Mouse (Mus musculus) forebrain, embryonic 14.5 days (tissue): ENCODE results near the gene Taar7d. TPM values are rescaled to one million over a fixed set of nuclear protein-coding genes. Genes with fewer than 3 reads are reported as not detected.

Source experiments
- ATAC-seq: fragments of 200-750 bp; cut with Nextera tagmentation; 2 replicates; pipeline ENCODE4 v1.8.0; 2017; ENCODE audit warnings: mild to moderate bottlenecking, moderate library complexity
- DNase-seq: peaks from one replicate; pipeline ENCODE4 v3.0.0-alpha.2; 2015; ENCODE audit warnings: low spot score
- H3K27ac ChIP-seq: fragments of 300-500 bp; sonication (generic); 2 replicates; pipeline ENCODE4 v1.5.1; 2014; ENCODE audit warnings: low read depth, mild to moderate bottlenecking, control low read depth, low read length, moderate library complexity
- H3K27me3 ChIP-seq: fragments of 300-500 bp; sonication (generic); replicated peaks from 2 replicates; pipeline ENCODE4 v1.6.1; 2014; ENCODE audit warnings: low read length, control low read depth, mixed read lengths; ENCODE audit not compliant: control insufficient read depth, insufficient read depth
- H3K36me3 ChIP-seq: fragments of 300-500 bp; sonication (generic); 2 replicates; pipeline ENCODE4 v1.6.1; 2014; ENCODE audit warnings: low read length, control low read depth; ENCODE audit not compliant: control insufficient read depth, insufficient read depth
- H3K4me1 ChIP-seq: fragments of 300-500 bp; sonication (generic); 2 replicates; pipeline ENCODE4 v1.6.1; 2014; ENCODE audit warnings: antibody characterized with exemption, low read length, control low read depth; ENCODE audit not compliant: control insufficient read depth, insufficient read depth
- H3K4me2 ChIP-seq: fragments of 300-500 bp; sonication (generic); 2 replicates; pipeline ENCODE4 v1.6.1; 2014; ENCODE audit warnings: mild to moderate bottlenecking, control low read depth, low read length
- H3K4me3 ChIP-seq: fragments of 300-500 bp; sonication (generic); 2 replicates; pipeline ENCODE4 v1.5.1; 2014; ENCODE audit warnings: low read depth, low read length, control low read depth
- H3K9ac ChIP-seq: fragments of 300-500 bp; sonication (generic); 2 replicates; pipeline ENCODE4 v1.6.1; 2014; ENCODE audit warnings: mild to moderate bottlenecking, low read length, control low read depth, moderate library complexity
- H3K9me3 ChIP-seq: fragments of 300-500 bp; sonication (generic); replicated peaks from 2 replicates; pipeline ENCODE4 v1.6.1; 2016; ENCODE audit warnings: low read length, control low read depth, mixed read lengths; ENCODE audit not compliant: control insufficient read depth
- WGBS: fragments of 180-500 bp; shearing (Covaris S2); extraction: QIAGEN DNeasy Blood & Tissue Kit; methylation state at CpG from one replicate; pipeline ENCODE4 v1.1.7; 2014; 5-methylcytosine and 5-hydroxymethylcytosine counted together
- polyA plus RNA-seq: library from polyadenylated mRNA; unstranded; fragments of >200 nt; fragmentation: Nextera tagmentation; extraction: Ambion mirVana; gene quantifications from 2 replicates; pipeline ENCODE4 v1.2.1, GENCODE M21; 2014

Gene Taar7d
- polyA plus RNA-seq = not detected in 2 replicates

DNA sequence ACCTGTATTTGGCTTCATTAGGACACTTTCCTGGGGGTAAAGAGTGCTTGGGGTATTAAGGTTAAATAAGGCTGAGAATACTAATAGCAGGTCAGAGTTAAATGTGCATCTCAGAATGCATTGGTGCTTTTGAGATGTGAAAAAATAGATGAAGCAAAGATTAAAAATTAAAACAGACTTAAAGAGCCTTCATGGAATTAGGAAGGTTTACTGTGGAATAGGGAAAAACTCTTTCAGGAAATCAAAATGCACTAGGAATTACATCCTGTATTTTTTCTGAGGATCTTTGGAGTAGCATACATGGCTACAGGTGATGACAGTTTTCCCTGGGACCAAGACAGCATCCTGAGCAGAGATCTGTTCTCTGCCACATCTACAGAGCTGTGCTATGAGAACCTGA is at the start of gene Taar7d:
Taar7d (plus strand) TSS at position 301 of the 400 bp plus-strand sequence.
- ATAC-seq (no peak), DNase-seq (no peak)
- no peak within 1 kb of the TSS for H3K9ac ChIP-seq

DNA sequence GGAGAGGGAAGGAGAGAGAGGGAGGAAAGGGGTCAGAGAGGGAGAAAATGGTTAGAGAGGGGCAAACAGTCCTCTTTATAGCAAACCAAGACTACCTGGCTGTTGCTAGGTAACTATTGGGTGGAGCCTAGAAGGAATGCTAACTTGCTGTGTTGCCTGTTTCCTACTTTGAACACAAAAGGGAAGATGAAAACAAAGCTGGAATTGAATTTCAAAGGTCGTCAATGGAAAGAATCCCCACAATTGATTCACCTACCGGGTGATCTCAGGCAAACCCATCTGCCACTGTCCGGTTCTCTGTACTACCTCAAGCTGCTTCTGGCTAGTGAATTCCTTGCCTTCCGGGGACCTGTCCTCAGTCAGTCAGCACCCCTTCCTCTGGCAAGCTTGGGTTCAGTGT is 49.1 kb upstream of the Taar7d start:
- H3K36me3 ChIP-seq = no peaks in the 10 kb centered on the region
- H3K4me3 ChIP-seq = no peak overlapping the region
- no peak overlapping the region for H3K27ac ChIP-seq
- no peaks in the 10 kb centered on the region for H3K27me3 ChIP-seq
- DNase-seq (no peak), ATAC-seq (no peak)
- no peak overlapping the region for H3K9ac ChIP-seq
- no peak overlapping the region for H3K4me2 ChIP-seq
- 40% methylated on average over 4 of the region's 4 CpGs for WGBS
- no peaks in the 10 kb centered on the region for H3K4me1 ChIP-seq
- no peaks in the 10 kb centered on the region for H3K9me3 ChIP-seq

More for the DNA sequence above, at the start of gene Taar7d:
- Histone ChIP-seq H3K4me1 (no peaks in the 10 kb centered on the region), H3K4me3 (no peak within 1 kb of the TSS), H3K4me2 (no peak within 1 kb of the TSS), H3K27me3 (no peaks in the 10 kb centered on the region), H3K9me3 (no peaks in the 10 kb centered on the region), H3K27ac (no peak within 1 kb of the TSS), H3K36me3 (no peaks in the 10 kb centered on the region)

DNA sequence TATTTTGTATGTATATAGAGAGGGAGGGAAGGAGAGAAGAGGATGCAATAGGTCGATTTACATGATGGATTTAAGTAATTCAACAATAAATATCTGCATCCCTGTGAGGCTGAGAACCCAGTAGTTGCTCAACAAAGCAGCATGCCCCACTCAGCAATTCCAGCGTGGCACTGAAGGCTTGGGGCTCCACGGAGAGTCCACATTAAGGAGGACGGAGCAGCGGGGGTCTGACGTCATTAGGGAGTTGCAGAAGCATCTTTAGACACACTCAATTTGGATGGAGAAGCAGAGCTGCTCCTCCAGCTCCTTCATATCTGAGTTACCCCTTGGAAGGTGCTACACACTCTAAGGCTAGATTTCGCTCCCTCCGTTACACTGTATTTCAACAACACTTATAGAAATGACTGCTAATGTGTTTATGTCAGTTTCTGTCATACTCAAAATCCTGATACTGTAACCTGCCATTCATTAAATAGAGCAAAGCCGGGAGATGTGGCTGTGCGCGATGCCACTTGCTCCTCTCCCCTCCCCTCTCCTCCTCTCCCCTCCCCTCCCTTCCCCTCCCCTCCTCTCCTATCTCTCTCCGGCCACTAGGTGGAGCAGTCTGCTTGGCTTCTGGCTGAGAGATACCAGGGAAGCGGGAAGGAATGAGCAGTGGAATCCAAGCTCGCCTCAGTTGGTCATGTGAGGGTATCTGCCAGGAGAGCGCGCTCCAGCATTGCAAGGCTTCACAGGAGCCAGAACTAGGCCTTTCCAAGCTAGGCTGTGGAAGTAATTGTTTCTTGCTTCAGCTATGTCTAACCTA is 47.9 kb upstream of the Taar7d start:
- H3K9me3 ChIP-seq = no peaks in the 10 kb centered on the region
- peak; percentile 89 for ATAC-seq
- 44% methylated on average over 16 of the region's 16 CpGs for WGBS
- H3K4me3 ChIP-seq = no peak overlapping the region
- no peak overlapping the region for H3K27ac ChIP-seq
- no peak overlapping the region for H3K4me2 ChIP-seq
- no peaks in the 10 kb centered on the region for H3K36me3 ChIP-seq
- DNase-seq = peak; percentile 82
- no peak overlapping the region for H3K9ac ChIP-seq
- no peaks in the 10 kb centered on the region for H3K4me1 ChIP-seq
- no peaks in the 10 kb centered on the region for H3K27me3 ChIP-seq

DNA sequence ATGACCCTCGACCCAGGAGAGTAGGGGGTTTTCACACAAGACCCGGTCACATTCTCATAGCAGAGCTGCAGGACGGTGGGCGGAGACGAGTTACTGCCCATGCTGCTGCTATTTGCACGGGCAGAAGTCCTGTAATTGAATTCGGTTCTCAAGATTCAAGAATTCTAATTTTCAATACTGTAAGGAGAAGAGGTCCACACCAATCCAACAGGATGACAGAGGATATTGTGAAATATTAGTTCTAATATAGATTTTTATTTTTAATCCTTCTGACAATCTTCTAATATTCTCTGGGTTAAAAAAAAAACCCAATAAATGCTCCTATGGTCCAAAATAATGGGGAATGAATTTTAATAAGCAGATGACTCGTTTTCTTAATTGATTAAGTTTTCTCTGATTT is 41.5 kb upstream of the Taar7d start, which contains the start of gene Taar6:
Taar6 (minus strand) TSS at position 101 of the 400 bp plus-strand sequence.
- Histone ChIP-seq H3K4me2 (no peak within 1 kb of the TSS), H3K9me3 (no peaks in the 10 kb centered on the region), H3K4me3 (no peak within 1 kb of the TSS), H3K27me3 (no peaks in the 10 kb centered on the region), H3K4me1 (no peaks in the 10 kb centered on the region), H3K9ac (no peak within 1 kb of the TSS), H3K27ac (no peak within 1 kb of the TSS), H3K36me3 (no peaks in the 10 kb centered on the region)
- DNase-seq (no peak), ATAC-seq (no peak)
- WGBS = 86% methylated on average over 8 of the region's 8 CpGs

DNA sequence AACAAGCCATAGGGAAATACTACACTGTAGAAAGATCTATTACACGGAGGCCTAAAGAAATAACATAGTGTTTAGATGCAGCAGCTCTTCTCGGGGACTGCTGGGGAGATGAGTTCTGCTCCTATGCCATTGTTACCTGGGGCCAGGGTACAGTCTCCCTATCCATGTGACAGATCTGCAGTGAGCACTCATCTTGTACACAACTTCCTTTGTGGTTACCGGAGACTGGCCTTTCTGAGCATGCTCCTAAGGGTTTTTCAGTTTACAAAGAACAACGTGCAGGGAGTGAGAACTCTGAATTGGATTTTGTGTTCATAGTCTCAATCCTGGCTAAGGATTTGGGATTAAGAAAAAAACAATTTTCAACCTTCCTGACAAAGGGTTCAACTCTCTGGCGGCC is 40.6 kb upstream of the Taar7d start:
- H3K4me3 ChIP-seq = no peak overlapping the region
- no peaks in the 10 kb centered on the region for H3K27me3 ChIP-seq
- H3K4me1 ChIP-seq = no peaks in the 10 kb centered on the region
- ATAC-seq (no peak), DNase-seq (no peak)
- H3K27ac ChIP-seq = no peak overlapping the region
- no peaks in the 10 kb centered on the region for H3K36me3 ChIP-seq
- H3K4me2 ChIP-seq = no peak overlapping the region
- no peak overlapping the region for H3K9ac ChIP-seq
- WGBS = 76% methylated on average over 5 of the region's 5 CpGs
- H3K9me3 ChIP-seq = no peaks in the 10 kb centered on the region

DNA sequence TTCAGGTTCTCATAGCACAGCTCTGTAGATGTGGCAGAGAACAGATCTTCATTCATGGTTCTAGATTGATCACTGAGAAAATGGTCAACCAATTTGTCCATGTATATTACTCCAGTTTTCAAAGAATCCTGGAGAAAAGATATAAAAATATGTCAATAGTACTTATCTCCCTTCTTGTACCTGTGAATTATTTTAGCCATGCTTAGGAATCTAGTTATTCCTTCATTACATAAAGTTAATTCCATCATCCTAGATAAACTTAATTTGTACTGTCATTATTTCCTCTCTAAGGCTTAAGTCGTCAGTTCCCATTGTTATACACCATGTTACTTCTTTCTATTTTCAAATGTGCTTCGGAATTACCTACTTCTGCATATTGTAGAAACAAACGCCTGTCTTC is 33.6 kb upstream of the Taar7d start, which contains the start of gene Taar7a:
Taar7a (minus strand) TSS at position 101 of the 400 bp plus-strand sequence.
- no peaks in the 10 kb centered on the region for H3K36me3 ChIP-seq
- no peak within 1 kb of the TSS for H3K27ac ChIP-seq
- DNase-seq (no peak), ATAC-seq (no peak)
- H3K27me3 ChIP-seq = no peaks in the 10 kb centered on the region
- H3K9me3 ChIP-seq = no peaks in the 10 kb centered on the region
- no peak within 1 kb of the TSS for H3K4me2 ChIP-seq
- no peaks in the 10 kb centered on the region for H3K4me1 ChIP-seq
- no peak within 1 kb of the TSS for H3K4me3 ChIP-seq
- 83% methylated on average over 3 of the region's 3 CpGs for WGBS
- no peak within 1 kb of the TSS for H3K9ac ChIP-seq

DNA sequence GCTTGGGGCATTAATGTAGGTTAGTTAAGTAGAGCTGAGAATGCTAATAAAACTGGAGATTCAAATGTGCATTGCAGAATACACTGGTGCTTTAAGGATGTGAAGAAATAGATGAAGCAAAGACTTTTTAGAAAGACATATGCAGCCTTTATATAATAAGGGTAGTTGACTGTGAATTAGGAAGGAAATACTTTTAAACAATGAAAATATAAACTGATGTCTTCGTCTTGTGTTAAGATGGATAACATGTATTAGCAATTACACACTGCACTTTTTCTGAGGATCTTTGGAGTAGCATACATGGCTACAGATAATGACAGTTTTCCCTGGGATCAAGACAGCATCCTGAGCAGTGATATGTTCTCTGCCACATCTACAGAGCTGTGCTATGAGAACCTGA is 27.4 kb upstream of the Taar7d start, which contains the start of gene Taar7b:
Taar7b (plus strand) TSS at position 301 of the 400 bp plus-strand sequence.
- Histone ChIP-seq H3K4me1 (no peaks in the 10 kb centered on the region), H3K27ac (no peak within 1 kb of the TSS), H3K36me3 (no peaks in the 10 kb centered on the region), H3K9me3 (no peaks in the 10 kb centered on the region), H3K4me3 (no peak within 1 kb of the TSS), H3K4me2 (no peak within 1 kb of the TSS), H3K9ac (no peak within 1 kb of the TSS), H3K27me3 (no peaks in the 10 kb centered on the region)
- 95% methylated on average over 1 of the region's 1 CpGs for WGBS
- DNase-seq (no peak), ATAC-seq (no peak)

DNA sequence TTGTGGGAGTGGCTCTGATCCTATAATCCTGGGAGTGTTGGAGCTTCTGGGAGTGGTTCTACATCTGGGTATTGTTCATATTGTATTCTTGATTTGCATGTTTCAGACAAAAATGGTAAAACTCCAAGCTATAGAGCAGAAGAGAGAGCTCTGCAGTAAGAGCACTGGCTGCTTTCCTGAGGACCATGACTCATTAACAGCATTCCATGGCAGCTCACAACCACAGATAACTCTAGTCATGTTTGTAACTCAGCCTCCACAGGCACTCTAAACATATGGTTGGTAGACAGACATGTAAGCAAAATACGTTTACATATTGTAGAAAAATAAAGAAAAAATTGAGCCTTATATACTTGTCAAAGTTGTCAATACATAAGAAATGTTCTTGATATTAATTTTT is 20.6 kb upstream of the Taar7d start:
- ATAC-seq = no peak
- no peak overlapping the region for H3K9ac ChIP-seq
- no peak for DNase-seq
- H3K27ac ChIP-seq = no peak overlapping the region
- no peak overlapping the region for H3K4me3 ChIP-seq
- H3K4me1 ChIP-seq = no peaks in the 10 kb centered on the region
- no peaks in the 10 kb centered on the region for H3K36me3 ChIP-seq
- no peak overlapping the region for H3K4me2 ChIP-seq
- no peaks in the 10 kb centered on the region for H3K9me3 ChIP-seq
- H3K27me3 ChIP-seq = no peaks in the 10 kb centered on the region
- 90% methylated on average over 1 of the region's 1 CpGs for WGBS

DNA sequence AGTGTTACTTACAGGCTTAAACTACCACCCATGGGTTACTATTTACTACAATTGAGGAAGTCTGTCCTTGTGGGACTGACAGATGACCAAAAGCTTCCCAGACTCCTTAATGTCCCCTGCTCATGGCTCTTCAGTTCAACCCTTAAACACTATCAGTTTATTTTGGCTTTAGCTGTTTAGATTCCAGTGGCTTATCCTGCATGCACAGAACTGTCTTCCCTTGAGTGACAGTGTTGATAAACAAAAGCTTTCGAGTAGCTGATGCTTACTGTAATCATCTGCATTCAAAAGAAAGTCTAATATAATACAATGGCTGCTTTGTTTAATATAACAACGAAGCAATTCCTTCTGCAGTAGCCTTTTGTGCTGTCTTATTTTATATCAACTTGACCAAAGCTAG is 20.0 kb upstream of the Taar7d start:
- no peaks in the 10 kb centered on the region for H3K9me3 ChIP-seq
- H3K4me3 ChIP-seq = no peak overlapping the region
- H3K36me3 ChIP-seq = no peaks in the 10 kb centered on the region
- WGBS = 49% methylated on average over 2 of the region's 2 CpGs
- H3K27me3 ChIP-seq = no peaks in the 10 kb centered on the region
- DNase-seq (no peak), ATAC-seq (no peak)
- H3K27ac ChIP-seq = no peak overlapping the region
- H3K4me2 ChIP-seq = no peak overlapping the region
- no peak overlapping the region for H3K9ac ChIP-seq
- no peaks in the 10 kb centered on the region for H3K4me1 ChIP-seq
